Mouse (Mus musculus) embryonic facial prominence, embryonic 13.5 days (tissue): ENCODE measurements around the gene Pltp. TPM values are rescaled to one million over a fixed set of nuclear protein-coding genes. Genes with fewer than 3 reads are reported as not detected.
"Not testable (repeated sequence)": the region's sequence is repeated elsewhere in the genome, so short reads cannot be mapped to it uniquely, and the experiment has no call there.

ENCODE experiments used
- ATAC-seq: fragments of 200-750 bp; cut with Nextera tagmentation; 2 replicates; pipeline ENCODE4 v1.8.0; 2017; ENCODE audit warnings: low read depth; ENCODE audit not compliant: insufficient number of reproducible peaks, insufficient read depth, low FRiP score, low TSS enrichment
- H3K27ac ChIP-seq: fragments of 300-500 bp; sonication (generic); 2 replicates; pipeline ENCODE4 v1.5.1; 2015; ENCODE audit warnings: moderate library complexity, mild to moderate bottlenecking, inconsistent platforms
- H3K27me3 ChIP-seq: fragments of 300-500 bp; sonication (generic); 2 replicates; pipeline ENCODE4 v1.6.1; 2015; ENCODE audit warnings: mild to moderate bottlenecking, inconsistent platforms
- H3K36me3 ChIP-seq: fragments of 300-500 bp; sonication (generic); 2 replicates; pipeline ENCODE4 v1.6.1; 2015; ENCODE audit warnings: mild to moderate bottlenecking, inconsistent platforms
- H3K4me1 ChIP-seq: fragments of 300-500 bp; sonication (generic); 2 replicates; pipeline ENCODE4 v1.6.1; 2015; ENCODE audit warnings: inconsistent platforms
- H3K4me2 ChIP-seq: fragments of 300-500 bp; sonication (generic); 2 replicates; pipeline ENCODE4 v1.6.1; 2015; ENCODE audit warnings: moderate library complexity, mild to moderate bottlenecking, inconsistent platforms
- H3K4me3 ChIP-seq: fragments of 300-500 bp; sonication (generic); 2 replicates; pipeline ENCODE4 v1.5.1; 2015; ENCODE audit warnings: mild to moderate bottlenecking, inconsistent platforms
- H3K9ac ChIP-seq: fragments of 300-500 bp; sonication (generic); 2 replicates; pipeline ENCODE4 v1.6.1; 2015; ENCODE audit warnings: mild to moderate bottlenecking, inconsistent platforms
- H3K9me3 ChIP-seq: fragments of 300-500 bp; sonication (generic); 2 replicates; pipeline ENCODE4 v1.6.1; 2016; ENCODE audit warnings: inconsistent platforms
- WGBS: fragments of 180-500 bp; shearing (Covaris S2); methylation state at CpG from one replicate; pipeline ENCODE4 v1.1.7; 2015; ENCODE audit warnings: mixed read lengths; 5-methylcytosine and 5-hydroxymethylcytosine counted together
- polyA plus RNA-seq: library from polyadenylated mRNA; unstranded; fragments of >200 nt; fragmentation: Nextera tagmentation; extraction: Ambion mirVana; gene quantifications from 2 replicates; pipeline ENCODE4 v1.2.1, GENCODE M21; 2015

The Pltp gene
- polyA plus RNA-seq, 1 experiment from 2014 or later = 69.8 TPM

DNA sequence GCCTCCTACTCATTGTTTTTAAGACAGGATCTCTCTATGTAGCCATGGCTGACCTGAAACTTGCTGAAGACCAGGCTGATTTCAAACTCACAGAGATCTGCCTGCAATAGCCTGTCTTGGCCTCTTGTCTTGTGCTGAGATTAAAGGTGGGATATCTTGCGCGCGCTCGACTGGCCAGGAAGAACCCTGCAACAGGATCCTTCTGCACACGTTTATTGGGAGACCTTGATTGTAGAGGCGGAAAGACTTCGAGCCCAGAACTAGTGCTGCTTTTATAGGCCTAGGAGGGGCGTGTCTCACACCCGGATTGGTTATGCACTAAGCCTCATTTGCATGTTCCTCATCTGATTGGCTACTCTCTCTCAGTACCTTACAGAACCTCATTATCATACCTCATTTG, 5.9 kb upstream of the Pltp start:
- not testable (repeated sequence) for H3K27me3 ChIP-seq, H3K27ac ChIP-seq, ATAC-seq, H3K4me3 ChIP-seq, H3K4me2 ChIP-seq, H3K36me3 ChIP-seq, H3K9ac ChIP-seq, H3K9me3 ChIP-seq
- 87% methylated on average over 9 of the region's 9 CpGs for WGBS
- H3K4me1 ChIP-seq = peaks cover 25% of the 10 kb centered on the region

DNA sequence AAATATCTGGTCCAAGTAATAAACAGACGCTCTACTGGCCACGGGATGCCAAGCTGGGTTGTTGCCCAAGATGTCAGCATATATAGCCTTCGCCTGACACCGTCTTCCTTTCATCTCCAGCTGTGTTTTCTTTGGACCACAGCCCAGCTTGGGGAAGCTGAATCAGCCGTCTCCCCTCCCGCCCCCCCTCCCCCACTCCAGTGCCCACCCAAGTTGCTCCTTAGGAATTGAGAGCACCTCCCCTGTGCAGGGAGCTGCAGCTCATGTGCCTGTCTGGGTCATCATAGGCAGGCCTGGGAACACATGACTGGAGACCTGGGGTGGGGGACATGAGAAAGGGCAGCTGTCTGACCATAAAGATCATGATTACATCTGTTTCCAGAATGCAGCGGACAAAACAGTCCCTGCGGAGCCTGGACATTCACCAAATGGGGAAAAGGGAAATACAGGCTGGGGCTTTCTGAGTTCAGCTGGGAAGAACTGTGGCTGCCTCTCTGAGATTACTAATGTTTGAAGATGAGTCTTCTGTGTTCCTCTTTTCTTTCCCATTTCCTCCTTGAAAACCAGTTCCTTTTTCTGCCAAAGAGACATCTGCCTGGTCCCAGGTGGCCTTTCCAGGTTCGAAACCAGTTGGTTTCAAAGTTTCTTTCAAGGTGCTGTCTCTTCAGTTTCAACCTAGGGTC, 4.8 kb upstream of the Pltp start:
- 0 out of 2 replicates have a peak, but pooled peaks cover under 1% of the 10 kb centered on the region for H3K9me3 ChIP-seq
- ATAC-seq = no peak
- no peak overlapping the region for H3K9ac ChIP-seq
- H3K4me3 ChIP-seq = no peak overlapping the region
- H3K4me1 ChIP-seq = peaks cover 35% of the 10 kb centered on the region
- 38% methylated on average over 9 of the region's 9 CpGs for WGBS
- 0 out of 2 replicates have a peak overlapping the region, but pooled peaks have one; percentile 8 for H3K27ac ChIP-seq
- H3K4me2 ChIP-seq = no peak overlapping the region
- peaks cover 14% of the 10 kb centered on the region for H3K27me3 ChIP-seq
- no peaks in the 10 kb centered on the region for H3K36me3 ChIP-seq

DNA sequence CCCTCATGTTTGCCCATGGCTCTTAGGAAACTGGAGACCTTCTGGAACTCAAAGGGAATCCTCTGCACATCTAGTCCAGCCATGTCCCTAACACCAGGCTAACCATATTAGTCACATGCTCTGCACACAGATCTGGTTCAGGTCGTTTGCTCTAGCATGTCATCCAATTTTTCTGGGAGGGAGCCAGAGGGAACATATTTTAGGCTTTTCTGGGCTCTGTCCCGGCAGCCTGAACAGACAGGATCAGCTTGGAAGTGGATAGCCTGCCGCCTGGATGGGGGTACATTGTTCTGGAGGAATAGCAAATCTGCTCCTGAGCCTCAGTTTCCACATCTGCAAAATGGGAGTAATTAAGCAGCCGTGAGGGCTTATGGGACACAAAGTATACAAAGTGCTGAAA, 3.6 kb upstream of the Pltp start:
- H3K4me3 ChIP-seq = no peak overlapping the region
- peaks cover 25% of the 10 kb centered on the region for H3K27me3 ChIP-seq
- no peak overlapping the region for H3K9ac ChIP-seq
- H3K9me3 ChIP-seq = no peaks in the 10 kb centered on the region
- H3K27ac ChIP-seq = no peak overlapping the region
- H3K36me3 ChIP-seq = no peaks in the 10 kb centered on the region
- ATAC-seq = no peak
- peaks cover 42% of the 10 kb centered on the region for H3K4me1 ChIP-seq
- H3K4me2 ChIP-seq = no peak overlapping the region
- WGBS = 64% methylated on average over 4 of the region's 4 CpGs

DNA sequence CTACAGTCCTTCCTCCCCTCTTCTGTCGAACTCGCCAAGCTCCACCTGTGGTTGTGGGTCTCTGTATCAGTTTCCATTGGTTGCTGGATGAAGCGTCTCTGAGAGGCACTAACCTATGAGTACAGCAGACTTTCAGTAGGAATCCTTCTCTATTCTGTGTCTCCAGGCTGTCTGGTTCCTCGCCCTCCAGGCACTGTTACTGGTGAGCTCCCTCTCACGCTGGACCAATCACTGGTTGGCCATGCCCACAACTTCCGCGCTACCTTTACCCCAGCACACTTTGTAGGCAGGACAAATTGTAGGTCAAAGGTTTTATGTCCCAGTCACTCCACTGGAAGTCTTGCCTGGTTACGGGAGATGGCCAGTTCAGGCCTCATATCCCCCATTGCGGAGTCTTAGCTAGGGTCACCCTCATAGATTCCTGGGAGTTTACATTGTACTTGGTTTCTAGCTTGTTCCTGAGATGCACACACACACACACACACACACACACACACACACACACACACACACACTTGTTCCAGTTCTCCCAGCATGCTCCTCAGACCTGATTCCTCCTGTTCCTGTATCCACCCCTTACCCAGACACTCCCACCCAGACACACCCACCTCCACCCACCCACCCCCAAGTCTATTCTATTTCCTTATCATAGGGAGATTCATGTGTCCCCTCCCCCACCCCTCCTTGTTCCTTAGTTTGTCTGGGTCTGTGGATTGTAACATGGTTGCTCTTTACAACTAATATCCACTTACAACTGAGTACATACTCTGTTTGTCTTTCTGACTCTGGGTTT, 2.3 kb upstream of the Pltp start:
- Histone ChIP-seq H3K4me1 (peaks cover 47% of the 10 kb centered on the region), H3K27ac (no peak overlapping the region), H3K27me3 (peaks cover 36% of the 10 kb centered on the region), H3K4me2 (no peak overlapping the region), H3K36me3 (no peaks in the 10 kb centered on the region), H3K9me3 (no peaks in the 10 kb centered on the region), H3K4me3 (no peak overlapping the region), H3K9ac (no peak overlapping the region)
- no peak for ATAC-seq
- 48% methylated on average over 9 of the region's 9 CpGs for WGBS

DNA sequence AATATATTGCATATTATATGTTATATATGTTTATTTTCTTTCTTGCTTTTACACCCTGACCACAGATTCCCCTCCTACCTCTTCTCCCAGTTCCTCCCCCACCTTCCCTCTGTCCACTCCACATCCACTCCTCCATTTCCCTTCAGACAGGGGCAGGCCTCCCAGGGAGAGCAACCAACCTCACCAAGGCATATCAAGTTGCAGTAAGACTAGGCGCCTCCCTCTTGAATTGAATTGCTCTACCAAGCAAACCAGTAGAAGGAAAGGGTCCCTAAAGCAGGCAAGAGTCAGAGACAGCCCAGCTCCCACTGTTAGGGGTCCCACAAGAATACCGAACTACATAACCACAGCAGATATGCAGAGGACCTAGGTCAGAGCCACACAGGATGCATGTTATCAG, 1.6 kb upstream of the Pltp start:
- Histone ChIP-seq H3K9ac (no peak overlapping the region), H3K9me3 (no peaks in the 10 kb centered on the region), H3K27me3 (peaks cover 41% of the 10 kb centered on the region), H3K27ac (no peak overlapping the region), H3K4me2 (no peak overlapping the region), H3K36me3 (no peaks in the 10 kb centered on the region), H3K4me1 (peaks cover 47% of the 10 kb centered on the region), H3K4me3 (no peak overlapping the region)
- 29% methylated on average over 2 of the region's 2 CpGs for WGBS
- ATAC-seq = no peak

DNA sequence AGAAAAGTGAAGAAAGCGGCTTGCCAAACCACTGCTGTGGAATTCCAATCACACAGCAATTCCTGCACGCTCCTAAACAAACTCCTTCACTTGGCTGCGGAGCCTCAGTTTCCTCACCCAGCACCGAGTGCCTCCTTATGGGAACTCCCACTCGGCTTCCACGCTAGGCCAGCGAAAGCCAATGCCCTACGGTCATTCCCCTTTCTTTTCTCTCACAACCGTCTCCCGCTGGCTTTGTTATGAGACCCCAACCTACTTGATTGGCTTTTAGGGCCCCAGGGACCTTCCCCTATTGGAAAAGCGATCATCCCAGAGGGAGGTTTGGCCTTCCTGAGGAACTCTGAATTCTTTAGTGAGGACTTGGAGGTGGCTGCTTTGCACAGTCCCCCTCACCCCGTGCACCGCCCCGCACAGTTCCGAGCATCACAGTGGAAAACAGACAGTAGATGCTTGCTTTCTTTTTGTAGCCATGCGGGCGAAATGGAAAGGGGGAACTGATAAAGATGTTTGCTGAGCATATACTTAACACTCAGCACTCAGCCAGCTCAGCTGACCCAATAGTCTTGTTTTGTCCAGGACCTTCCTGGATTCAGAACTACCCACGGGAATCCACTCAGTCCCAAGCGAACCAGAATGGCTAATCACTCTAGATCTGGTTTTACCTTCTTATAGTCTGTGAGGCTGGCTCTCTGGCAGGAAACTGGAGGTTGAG, 487 bp upstream of the Pltp start:
- Histone ChIP-seq H3K4me2 (peak overlapping the region; percentile 96), H3K27me3 (peaks cover 42% of the 10 kb centered on the region), H3K4me1 (peaks cover 47% of the 10 kb centered on the region), H3K27ac (peak overlapping the region; percentile 88), H3K9ac (peak overlapping the region; percentile 71), H3K36me3 (0 out of 2 replicates have a peak, but pooled peaks cover 2% of the 10 kb centered on the region), H3K4me3 (peak overlapping the region; percentile 56), H3K9me3 (no peaks in the 10 kb centered on the region)
- ATAC-seq = no peak
- WGBS = 3% methylated on average over 19 of the region's 19 CpGs

DNA sequence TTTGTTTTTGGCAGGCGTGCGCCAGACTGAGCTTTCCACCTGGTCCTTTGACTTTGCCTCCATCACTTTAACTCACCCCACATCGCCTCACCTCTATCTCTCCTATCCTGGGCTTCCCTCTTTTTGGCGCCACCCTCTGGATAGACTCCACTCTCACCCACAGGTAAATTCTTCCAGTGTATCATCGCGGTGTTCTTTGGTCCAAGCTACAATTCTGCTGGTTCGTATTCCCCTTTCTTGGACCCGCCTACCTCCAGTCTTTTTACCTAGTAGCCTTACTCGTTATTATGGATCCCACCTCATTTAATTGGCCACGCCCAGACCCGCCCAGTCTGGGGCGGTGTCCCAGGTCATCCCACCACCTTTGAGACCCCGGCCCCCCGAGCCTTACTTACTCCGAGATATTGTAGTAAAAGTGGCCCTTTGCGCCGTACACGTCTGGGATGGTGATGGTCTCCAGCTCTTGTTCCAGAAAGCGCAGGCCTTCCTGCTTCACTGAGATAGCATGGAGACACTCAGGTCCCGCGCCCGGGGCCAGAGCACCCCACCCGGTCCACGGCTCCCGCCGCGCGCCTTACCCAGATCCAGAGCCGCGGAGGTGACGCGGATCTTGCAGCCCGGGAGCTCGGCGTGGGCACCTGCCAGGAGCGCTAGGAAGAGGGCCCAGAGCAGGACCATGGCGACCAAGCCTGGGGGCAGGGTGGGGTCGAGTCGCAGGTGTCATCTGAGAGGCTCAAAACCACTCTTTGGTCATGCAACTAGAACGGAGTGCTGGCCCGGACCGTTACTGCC, 1.0 kb downstream of the Pltp start:
- Histone ChIP-seq H3K27ac (peak overlapping the region; percentile 88), H3K27me3 (peaks cover 42% of the 10 kb centered on the region)

DNA sequence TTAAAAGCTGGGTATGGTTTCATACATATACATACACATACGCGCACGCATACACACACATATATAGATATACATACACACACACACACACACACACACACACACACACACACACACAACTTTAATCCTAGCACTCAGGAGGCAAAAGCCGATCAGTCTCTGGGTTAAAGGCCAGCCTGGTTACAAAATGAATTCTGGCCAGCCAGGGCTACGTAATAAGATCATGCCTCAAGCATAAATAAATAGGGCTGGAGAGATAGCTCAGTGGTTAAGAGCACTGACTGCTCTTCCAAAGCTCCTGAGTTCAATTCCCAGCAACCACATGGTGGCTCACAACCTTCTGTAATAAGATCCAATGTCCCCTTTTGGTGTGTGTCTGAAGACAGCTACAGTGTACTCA, 1.9 kb downstream of the Pltp start:
- not testable (repeated sequence) for H3K9me3 ChIP-seq, ATAC-seq, H3K27ac ChIP-seq, H3K9ac ChIP-seq
- H3K27me3 ChIP-seq = peaks cover 42% of the 10 kb centered on the region
- peaks cover 26% of the 10 kb centered on the region for H3K36me3 ChIP-seq
- H3K4me3 ChIP-seq = peak overlapping the region; percentile 56; the same call in 1 of the 2 replicates
- H3K4me1 ChIP-seq = peaks cover 37% of the 10 kb centered on the region
- peak overlapping the region; percentile 96 for H3K4me2 ChIP-seq
- 71% methylated on average over 5 of the region's 5 CpGs for WGBS

More for the DNA sequence above, 1.0 kb downstream of the Pltp start:
- Histone ChIP-seq H3K4me3 (peak overlapping the region; percentile 56), H3K9me3 (no peaks in the 10 kb centered on the region), H3K4me2 (peak overlapping the region; percentile 96), H3K9ac (peak overlapping the region; percentile 71), H3K36me3 (peaks cover 17% of the 10 kb centered on the region), H3K4me1 (peaks cover 37% of the 10 kb centered on the region)
- no peak for ATAC-seq
- WGBS = under 1% methylated on average over 42 of the region's 42 CpGs

DNA sequence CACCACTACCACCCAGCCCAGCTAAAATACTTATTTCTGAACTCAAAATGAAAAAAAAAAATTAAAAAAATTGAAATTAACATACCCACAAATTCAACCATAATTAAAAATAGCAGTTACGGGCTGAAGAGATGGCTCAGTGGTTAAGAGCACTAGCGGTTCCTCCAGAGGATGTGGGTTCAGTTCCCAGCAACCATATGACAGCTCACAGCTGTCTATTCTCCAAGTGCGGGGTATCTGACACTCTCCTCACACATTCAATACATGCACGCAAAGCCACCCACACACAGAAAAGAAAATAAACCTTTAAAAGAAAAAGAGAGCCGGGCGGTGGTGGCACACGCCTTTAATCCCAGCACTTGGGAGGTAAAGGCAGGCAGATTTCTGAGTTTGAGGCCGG, 7.5 kb downstream of the Pltp start:
- no peak for ATAC-seq
- 86% methylated on average over 8 of the region's 8 CpGs for WGBS
- Histone ChIP-seq H3K27me3 (peaks cover 9% of the 10 kb centered on the region), H3K36me3 (peaks cover 38% of the 10 kb centered on the region), H3K4me2 (no peak overlapping the region), H3K9me3 (no peaks in the 10 kb centered on the region), H3K27ac (no peak overlapping the region), H3K4me1 (no peaks in the 10 kb centered on the region), H3K4me3 (no peak overlapping the region), H3K9ac (no peak overlapping the region)

DNA sequence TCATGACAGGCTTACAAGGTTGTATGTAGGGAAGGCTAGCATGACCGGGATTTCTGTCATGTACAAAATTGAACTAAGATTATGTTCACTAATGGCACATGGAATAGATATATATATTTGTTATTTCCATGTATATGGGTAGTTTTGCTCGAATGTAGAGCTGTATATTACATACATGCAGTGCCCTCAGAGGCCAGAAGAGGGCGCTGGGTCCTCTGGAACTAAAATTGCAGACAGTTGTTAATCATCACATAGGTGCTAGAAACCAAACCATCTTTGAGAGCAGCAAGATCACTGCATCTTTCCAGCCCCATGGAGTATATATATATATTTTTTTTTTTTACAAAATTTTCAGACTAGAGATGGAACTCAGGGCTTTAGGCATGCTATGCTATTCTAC, 11.7 kb downstream of the Pltp start:
- H3K4me3 ChIP-seq = no peak overlapping the region
- no peaks in the 10 kb centered on the region for H3K4me1 ChIP-seq
- H3K4me2 ChIP-seq = no peak overlapping the region
- H3K9ac ChIP-seq = no peak overlapping the region
- no peaks in the 10 kb centered on the region for H3K27me3 ChIP-seq
- H3K36me3 ChIP-seq = peaks cover 32% of the 10 kb centered on the region
- no peak overlapping the region for H3K27ac ChIP-seq
- no peaks in the 10 kb centered on the region for H3K9me3 ChIP-seq
- 57% methylated on average over 3 of the region's 3 CpGs for WGBS
- no peak for ATAC-seq

DNA sequence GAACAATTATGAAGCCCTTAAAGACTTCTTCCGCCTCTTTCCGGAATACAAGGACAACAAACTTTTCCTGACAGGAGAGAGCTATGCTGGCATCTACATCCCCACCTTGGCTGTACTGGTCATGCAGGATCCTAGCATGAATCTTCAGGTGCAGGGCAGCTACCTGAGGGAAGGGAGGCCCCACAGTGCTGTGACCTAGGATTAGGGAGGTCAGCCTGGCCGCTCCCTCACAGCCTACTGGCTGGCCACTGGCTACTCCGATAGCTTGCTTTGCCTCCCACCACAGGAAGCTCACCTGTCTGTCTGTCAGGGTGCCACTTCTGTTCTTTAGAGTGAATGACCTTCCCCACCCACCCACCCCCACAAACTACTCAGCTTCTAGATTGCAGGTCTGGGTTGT, 22.3 kb downstream of the Pltp start:
- Histone ChIP-seq H3K27ac (no peak overlapping the region), H3K36me3 (peaks cover 42% of the 10 kb centered on the region), H3K4me3 (peak overlapping the region; percentile 64; the same call in 1 of the 2 replicates), H3K9me3 (no peaks in the 10 kb centered on the region), H3K27me3 (no peaks in the 10 kb centered on the region), H3K9ac (no peak overlapping the region), H3K4me2 (no peak overlapping the region; the same call in 1 of the 2 replicates), H3K4me1 (peaks cover 17% of the 10 kb centered on the region)
- no peak for ATAC-seq
- 89% methylated on average over 4 of the region's 4 CpGs for WGBS
